Mouse (Mus musculus) right cerebral cortex, postnatal 4 days (tissue): ENCODE results near the gene Ifna15.
"Not testable (repeated sequence)": the region's sequence is repeated elsewhere in the genome, so short reads cannot be mapped to it uniquely, and the experiment has no call there.

Experiments
- DNase-seq: peaks from one replicate; pipeline ENCODE4 v3.0.0-alpha.2; 2022

Gene Ifna15

GRCm38 (mm10) chr4:88558145-88558544 lies at the start of gene Ifna15:
Ifna15 (minus strand) TSS chr4:88558245.
- not testable (repeated sequence) for DNase-seq

DNA sequence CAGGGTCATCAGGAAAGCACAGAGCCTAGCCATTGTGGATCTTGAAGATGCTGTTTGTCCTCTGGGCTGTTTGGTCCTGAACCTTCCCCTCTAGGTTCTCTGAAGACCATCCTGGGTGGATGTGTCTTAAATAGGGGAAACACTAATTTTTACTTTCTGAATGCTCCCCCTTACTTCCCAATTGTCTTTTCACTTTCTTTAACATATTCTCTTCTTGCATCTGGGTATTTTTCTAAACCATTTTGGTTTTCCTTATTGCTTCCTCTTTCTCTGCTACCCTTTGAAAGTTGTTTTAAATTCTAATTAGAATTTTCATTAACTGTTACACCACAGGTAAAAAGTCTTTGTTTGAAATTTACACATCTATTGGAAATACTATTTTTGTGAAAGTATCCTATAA lies 45.2 kb upstream of the Ifna15 start, which contains the start of gene Ifna12:
Gene Ifna12 (minus strand): TSS at position 101 of the 400 bp plus-strand sequence.
- DNase-seq, result no peak

DNA sequence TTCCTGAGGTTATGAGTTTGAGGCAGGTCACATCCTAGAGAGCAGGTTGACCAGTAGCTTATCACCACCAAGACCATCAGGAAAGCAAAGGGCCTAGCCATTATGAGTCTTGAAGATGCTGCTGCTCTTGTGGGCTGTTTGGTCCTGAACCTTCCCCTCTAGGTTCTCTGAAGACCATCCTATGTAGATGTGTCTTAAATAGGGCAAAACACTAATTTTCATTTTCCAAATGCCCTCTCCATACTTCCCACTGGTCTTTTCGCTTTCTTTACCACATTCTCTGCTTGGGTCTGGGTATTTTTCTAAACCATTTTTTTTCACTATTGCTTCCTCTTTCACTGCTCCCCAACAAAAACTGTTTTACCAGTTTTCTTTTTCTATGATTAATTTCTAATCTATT lies 34.2 kb upstream of the Ifna15 start, which contains the start of gene Ifna9:
Gene Ifna9 (minus strand): TSS at position 101 of the 400 bp plus-strand sequence.
- no peak for DNase-seq

DNA sequence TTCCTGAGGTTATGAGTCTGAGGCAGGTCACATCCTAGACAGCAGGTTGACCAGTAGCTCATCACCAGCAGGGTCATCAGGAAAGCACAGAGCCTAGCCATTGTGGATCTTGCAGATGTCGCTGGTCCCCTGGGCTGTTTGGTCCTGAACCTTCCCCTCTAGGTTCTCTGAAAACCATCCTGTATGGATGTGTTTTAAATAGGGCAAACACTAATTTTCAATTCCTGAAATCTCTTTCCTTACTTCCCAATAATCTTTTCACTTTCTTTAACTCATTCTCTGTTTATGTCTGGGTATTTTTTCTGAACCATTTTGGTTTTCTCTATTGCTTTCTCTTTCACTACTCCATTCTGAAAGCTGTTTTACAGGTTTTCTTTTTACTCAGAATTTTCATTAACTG lies 13.7 kb upstream of the Ifna15 start, which contains the start of gene Ifna14:
Gene Ifna14 (minus strand): TSS at position 101 of the 400 bp plus-strand sequence.
- no peak for DNase-seq

GRCm38 (mm10) chr4:88561791-88562190 lies 3.7 kb upstream of the Ifna15 start:
- no peak for DNase-seq

DNA sequence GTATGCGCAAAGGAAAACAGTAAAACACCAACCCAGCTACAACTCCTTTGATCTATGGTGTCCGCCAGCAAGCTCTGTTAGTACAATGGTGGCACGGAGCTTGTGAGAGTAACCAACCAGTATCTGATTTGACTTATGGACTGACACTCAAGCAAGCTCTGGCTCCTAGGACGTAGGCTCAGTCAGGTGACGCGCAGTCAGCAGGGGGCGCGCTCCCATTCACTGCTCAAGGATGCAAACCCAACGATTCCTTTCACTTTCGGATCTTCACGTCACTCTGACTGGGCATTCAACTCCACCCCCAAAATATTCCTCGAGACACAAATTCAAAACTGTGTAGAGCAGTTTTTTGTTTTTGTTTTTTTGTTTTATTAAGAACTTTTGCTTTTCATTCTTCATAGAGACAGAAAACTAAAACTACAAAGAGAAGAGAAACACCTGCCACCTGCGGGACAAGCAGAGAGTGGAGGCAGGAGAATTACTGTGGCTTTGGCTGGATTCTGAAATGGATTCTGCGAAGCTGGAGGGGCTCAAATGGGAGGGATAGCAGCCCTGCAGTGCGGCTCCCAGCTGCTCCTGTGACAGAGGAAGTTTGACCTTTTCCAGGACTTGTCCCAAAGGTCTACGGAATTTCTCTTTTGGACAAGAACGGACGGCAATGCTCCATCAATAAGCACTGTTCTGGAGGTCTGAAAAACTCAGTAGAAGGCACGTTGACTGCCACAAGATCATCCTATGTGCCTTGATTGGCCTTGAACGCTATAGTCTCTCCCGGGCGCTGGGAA lies 7.7 kb downstream of the Ifna15 start:
- peak; percentile 59 for DNase-seq

GRCm38 (mm10) chr4:88547986-88548385 lies 10.1 kb downstream of the Ifna15 start:
- DNase-seq, result no peak

DNA sequence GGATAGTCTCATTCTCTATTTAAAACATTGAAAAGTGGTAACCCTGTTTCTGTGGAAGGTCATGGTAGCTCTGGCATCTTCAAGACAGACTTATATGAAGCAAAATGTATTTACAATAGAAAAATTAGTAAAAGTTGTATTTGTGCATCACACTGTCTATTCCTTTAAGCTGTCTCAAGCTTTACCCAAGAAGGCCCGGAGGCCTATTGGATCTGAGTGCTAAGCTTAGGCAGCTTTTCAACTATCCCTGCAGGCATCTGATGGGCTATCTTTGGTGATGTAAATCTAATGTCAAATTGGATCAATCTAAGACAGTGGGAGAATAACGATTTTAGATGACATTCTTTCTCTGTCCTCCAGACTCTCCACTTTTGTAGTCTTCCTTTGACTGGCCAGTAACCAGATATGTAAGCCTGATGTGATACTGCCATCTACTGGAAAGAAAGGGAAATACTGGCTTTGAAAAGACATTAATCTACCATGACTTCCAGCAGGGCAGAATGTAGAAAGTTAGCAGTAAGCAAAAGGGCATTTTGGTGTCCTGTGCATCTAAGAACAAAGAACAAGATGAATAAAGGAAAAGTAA lies 14.3 kb downstream of the Ifna15 start:
- no peak for DNase-seq

- no peak for DNase-seq
These were observed 20.7 kb downstream of the Ifna15 start for GRCm38 (mm10) chr4:88537328-88537727.

DNA sequence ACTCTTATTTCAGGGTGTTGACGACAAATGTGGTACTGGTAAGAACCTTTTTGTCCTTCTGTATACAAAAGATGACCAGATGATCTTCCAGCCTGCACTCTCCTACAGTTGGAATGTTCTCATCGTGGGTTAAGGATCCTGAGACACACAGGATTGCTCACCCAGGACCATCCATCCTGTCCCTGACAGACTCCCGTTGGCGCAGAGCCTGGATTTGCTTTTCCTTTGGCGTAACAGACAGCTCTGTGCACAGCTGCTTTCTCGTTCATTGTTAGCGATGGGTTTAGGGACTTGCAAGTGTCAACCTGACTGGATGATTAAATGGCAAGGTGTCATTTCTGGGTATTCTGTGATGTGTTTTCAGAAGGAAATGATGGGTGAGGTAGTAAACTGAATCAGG lies 21.4 kb downstream of the Ifna15 start:
- DNase-seq, result no peak

DNA sequence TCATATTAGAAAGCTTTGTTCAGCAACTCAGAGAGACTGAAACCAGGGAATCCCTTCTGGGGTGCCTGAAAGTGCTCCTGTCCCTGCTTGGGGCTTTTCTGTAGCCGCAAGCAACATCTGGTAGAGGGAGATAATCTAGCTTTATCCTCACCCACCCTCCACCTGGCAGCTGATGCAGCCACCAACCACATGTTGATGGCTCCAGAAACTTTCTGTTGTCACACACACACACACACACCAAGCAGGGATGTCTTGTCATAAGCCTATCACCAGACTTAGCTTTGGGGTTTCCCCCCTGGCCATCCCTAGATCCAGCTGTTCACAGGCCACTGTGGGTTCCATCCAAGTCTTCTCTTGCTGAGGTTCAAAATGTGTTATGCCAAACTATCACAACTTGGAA lies 22.3 kb downstream of the Ifna15 start:
- no peak for DNase-seq

DNA sequence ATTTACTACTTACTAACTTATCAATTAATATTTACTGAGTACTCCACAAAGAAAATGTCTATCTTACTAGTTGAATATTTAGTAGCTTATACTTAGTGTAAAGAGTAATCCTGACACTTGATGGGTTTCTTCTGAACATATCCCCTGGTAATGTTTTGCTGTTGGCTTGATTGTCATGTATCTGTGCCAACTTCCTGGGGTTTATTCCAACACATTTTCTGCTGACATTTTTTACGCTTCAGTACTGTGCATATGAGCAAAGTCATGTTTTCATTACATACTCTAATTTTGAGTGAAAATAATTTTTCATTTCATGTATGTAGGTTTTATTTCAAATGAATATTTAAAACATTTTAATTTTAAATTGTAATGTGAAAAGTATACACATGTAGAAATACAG lies 23.1 kb downstream of the Ifna15 start:
- no peak for DNase-seq

DNA sequence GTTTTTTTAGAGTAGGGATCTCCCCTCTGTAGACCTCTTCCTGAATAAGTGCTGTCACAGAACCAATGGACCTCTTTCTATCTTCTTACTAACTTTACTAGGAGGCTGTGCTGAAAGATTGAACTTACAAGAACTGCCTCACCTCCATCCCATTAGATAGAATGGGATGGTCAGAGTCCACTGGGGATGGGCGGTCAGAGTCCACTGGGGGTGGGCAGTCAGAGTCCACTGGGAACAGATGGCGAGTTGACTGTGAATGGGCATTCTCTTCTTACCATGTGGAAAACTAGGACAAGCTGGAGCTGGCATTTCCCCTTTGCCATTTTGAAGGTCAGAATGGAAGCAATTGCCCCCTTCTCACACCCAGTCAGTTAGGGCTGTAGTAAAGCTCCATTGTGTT lies 24.5 kb downstream of the Ifna15 start:
- no peak for DNase-seq

DNA sequence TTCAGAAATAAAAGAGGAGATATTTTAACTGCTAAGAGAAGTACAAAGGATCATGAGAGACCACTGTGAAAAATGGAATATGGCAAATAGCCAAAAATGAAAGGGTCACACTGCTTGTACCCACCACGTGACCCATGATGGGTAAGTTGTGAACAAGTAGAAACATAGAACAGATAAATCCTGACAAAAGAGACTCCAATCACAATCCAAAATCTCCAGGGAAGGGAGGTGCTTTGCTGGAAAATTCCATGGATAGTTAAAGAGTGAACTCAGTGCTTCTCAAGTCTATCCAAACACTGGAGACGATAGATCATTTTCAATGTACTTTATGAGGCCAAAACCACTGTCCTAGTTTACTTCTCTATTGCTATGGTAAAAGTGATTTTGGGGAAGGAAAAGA lies 27.2 kb downstream of the Ifna15 start:
- DNase-seq, result no peak

- DNase-seq, result no peak
These were observed 27.8 kb downstream of the Ifna15 start for GRCm38 (mm10) chr4:88530271-88530670.

DNA sequence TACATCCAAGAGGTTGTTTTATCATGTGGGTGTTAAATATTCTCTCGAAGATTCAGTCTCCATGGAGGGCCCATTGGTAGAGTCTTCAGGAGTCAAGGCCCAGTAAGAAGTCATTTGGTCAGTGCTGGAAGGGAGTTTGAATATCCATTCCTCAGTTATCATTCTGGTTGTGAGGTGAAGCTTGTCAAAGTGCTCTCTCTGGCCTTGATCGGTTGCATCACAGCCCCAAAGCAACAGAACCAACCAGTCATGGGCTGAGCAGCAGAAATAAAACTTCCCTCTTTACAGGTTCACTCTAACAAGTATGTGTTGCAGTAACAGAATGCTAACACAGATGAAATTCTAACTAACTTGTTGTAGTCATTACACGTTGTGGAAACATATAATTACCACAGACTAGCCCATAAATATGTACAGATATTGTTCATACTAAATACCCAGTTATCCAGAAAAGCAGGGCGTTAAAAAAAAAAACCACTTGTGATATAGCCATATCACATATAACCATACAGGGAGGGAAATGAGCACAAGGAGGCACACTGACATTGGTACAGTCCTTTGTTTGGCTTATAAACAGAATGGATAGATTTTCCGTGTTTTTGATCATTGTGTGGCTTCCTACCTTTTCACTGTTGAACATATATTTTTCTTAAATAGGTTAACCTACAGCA lies 31.5 kb downstream of the Ifna15 start:
- DNase-seq, result no peak

GRCm38 (mm10) chr4:88525393-88525792 lies 32.7 kb downstream of the Ifna15 start:
- DNase-seq, result no peak

GRCm38 (mm10) chr4:88523241-88523640 lies 34.8 kb downstream of the Ifna15 start:
- DNase-seq, result no peak

- DNase-seq, result no peak
These were observed 35.4 kb downstream of the Ifna15 start, which contains the start of gene Ifnb1 for GRCm38 (mm10) chr4:88522674-88523073. Ifnb1 (minus strand) TSS chr4:88522774.

DNA sequence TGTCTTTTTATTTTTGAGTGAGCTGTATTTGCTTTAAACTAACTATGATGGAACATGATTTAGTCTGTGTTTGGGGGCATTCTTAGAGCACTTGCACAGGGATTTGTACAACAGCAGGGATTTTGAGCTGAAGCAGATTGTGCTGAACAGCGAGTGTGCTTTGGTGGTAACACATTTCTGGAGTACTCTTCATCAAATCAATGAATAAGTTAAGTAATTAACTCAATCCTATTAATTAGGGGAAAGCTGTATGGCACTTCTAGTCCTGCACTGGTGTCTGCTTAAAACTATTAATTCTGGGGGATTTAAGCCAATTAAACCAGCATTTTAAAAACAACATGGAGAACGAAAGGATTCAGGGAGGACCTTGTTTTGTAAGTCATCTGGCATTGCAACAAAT lies 40.1 kb downstream of the Ifna15 start:
- no peak for DNase-seq

DNA sequence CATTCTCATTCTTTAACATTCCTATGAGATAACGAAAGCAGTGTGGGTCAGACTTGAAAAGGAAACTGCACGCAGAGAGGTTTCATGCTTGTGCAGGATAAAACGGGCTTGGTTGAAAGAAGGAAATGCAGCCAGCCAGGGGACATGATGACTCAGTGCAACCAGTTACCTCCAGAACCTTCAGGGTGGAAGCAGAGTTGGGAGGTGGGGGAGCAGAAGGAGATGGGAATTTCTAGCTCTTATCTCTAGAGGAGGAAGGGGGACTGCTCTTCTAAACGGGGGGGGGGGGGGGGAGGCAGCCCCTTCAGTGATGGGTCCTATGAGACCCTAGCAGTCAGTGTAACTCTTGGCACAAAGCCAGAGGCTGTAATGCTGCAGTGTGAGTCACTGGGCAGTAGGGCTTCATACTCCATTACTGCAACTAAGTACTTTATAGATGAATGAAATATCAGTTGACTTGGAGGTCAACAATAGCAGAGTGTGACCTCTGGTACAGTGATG lies 42.3 kb downstream of the Ifna15 start:
- DNase-seq, result no peak

DNA sequence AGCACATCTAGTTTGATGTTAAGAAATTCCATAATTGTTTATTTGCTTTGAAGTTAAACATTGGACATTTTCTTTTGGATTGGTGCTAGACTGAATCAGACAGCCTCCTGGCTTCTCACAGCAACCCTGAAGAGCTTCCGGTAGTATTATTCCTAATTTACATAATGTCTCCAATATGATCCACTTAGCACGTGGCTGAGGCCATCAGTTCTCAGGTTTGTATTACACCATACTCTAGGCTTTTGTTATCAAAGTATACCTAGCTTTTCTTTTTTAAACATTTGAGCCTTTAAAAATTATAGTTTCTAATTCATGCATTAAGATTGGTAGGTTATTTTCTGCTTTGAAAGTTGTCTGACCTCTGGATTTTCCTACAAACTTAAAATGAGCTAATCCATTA lies 42.8 kb downstream of the Ifna15 start:
- no peak for DNase-seq

DNA sequence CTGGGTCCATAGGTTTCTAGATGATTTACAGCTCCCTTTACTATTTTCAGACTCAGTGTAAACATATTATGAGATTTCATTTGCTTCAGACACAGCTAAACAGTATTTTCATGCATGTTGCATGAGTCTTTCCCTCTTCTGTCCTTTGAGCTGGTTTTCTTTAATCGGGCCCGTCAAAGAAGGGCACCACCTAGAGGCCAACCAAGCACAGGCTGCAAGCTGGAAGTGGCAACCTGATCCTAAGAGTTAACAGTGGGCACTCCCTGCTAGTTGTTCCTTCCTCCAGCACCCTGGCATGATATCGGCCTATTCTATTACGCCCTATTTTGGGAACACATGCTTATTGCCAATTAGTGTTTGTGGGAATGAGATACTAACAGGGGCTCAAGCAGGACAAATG lies 43.6 kb downstream of the Ifna15 start:
- peak; percentile 37 for DNase-seq

- DNase-seq, result no peak
These were observed 44.3 kb downstream of the Ifna15 start for GRCm38 (mm10) chr4:88513743-88514142.
